Mouse (Mus musculus) granulocyte monocyte progenitor cell, adult 5-6 weeks (primary cell): Measurements from ENCODE around the gene Edn2. TPM values are rescaled to one million over a fixed set of nuclear protein-coding genes. Genes with fewer than 3 reads are reported as not detected.
A peak's percentile ranks its signal among the peaks of the same experiment; 100 is the strongest.

ENCODE experiments used
- ATAC-seq: replicated peaks from 2 replicates; pipeline ENCODE4 v1.8.0; 2016; ENCODE audit warnings: mild to moderate bottlenecking, moderate TSS enrichment, inconsistent platforms; ENCODE audit not compliant: poor library complexity, severe bottlenecking
- total RNA-seq, 2 experiments: library from RNA; stranded (forward) in 1 of 2; stranded (reverse) in 1 of 2; fragments of 200-712, 200-1000 nt in 1 of 2; fragments of >200 nt in 1 of 2; fragmentation: Nextera tagmentation in 1 of 2; gene quantifications; 2 replicates each; pipeline ENCODE4 v1.2.3; 2014 to 2017

Edn2 gene
- total RNA-seq, 2 experiments from 2014 or later = not detected

DNA sequence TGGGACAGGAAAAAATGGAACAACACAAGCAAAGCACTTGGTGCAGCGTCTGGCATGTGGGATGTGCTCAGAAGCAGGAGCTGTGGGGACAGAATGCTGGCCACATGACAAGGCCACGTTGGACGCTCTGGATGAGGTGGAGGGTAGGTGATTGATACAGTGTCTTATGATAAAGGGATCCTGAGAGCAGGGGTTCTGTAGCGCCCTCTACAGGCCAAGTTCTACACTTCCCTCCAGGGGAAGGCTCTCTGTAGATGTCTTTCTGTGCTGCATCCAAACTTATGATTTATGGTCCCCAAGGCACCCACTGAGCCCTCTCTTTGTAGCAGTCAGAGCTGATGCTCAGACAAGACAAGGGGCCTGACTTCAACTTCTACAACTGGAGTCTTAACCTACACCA lies 8.4 kb upstream of the Edn2 start:
- ATAC-seq = no peak

DNA sequence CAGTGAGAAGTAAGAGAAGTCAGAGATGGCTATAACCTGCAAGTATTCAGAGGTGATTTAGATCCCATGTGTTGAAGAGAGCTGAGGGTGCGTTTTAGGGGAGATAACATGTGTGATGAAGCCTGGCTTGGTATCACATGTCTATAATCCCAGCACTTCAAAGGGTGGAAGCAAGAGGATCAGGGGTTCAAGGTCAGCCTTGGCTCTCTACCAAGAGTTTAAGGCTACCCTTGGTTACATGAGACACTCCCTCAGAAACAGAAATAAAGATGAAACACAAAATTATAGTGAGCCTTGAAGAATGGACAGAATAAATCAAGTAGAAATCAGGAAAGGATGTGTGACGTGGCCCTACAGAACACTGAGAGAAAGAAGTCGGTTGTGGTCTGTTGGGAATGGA lies 7.3 kb upstream of the Edn2 start:
- ATAC-seq = no peak

GRCm38 (mm10) chr4:120158714-120159310 lies 2.2 kb upstream of the Edn2 start:
- ATAC-seq = no peak

GRCm38 (mm10) chr4:120162586-120162985 lies 1.6 kb downstream of the Edn2 start:
- no peak for ATAC-seq

GRCm38 (mm10) chr4:120163242-120163641 lies 2.2 kb downstream of the Edn2 start:
- no peak for ATAC-seq

GRCm38 (mm10) chr4:120164316-120164715 lies 3.3 kb downstream of the Edn2 start:
- no peak for ATAC-seq

DNA sequence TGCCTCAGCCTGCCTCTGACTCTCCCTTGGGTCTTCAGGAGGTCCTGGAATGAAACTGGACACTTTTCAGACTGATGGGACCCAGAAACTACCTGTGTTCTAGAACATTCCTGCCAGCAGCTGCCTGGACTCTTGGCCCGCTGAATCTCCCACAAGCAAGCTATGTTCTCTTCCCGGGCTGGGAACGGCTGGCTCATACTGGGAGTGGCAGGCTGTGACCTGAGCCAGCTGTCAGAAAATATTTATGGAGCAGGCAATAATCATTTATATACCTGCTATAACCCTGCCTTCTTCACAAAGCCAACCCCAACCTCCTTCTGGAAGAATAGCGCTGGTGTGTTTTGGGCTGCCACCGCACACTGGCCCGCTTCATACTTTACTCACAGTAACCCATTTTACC lies 6.8 kb downstream of the Edn2 start:
- no peak for ATAC-seq

- ATAC-seq = no peak
These were observed 7.3 kb downstream of the Edn2 start for GRCm38 (mm10) chr4:120168346-120168745.

DNA sequence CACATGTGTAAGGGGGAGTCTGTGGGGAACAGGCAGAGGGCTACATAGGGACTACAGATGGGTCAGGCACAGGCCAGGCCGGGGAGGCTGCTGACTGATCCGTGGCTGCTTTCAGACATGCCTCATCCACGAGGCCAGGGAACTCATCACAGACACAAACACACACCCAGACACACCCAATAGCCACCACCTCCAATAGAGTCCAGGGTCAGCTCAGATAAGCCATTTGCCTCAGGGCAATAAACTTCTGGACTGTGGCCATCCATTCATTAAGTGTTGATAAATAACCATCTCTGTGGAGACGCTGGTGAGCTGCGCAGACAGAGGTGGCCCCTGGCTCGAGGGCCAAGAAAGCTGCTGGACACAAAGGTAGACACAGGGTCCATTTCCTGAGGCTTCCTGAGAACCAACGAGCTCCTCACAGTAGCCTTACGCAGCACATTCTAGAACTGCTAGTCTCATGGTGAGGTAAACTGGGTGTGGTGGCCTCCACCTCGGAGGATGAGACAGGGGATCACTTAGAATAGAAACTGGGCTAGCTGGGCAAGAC lies 9.5 kb downstream of the Edn2 start:
- ATAC-seq = no peak

DNA sequence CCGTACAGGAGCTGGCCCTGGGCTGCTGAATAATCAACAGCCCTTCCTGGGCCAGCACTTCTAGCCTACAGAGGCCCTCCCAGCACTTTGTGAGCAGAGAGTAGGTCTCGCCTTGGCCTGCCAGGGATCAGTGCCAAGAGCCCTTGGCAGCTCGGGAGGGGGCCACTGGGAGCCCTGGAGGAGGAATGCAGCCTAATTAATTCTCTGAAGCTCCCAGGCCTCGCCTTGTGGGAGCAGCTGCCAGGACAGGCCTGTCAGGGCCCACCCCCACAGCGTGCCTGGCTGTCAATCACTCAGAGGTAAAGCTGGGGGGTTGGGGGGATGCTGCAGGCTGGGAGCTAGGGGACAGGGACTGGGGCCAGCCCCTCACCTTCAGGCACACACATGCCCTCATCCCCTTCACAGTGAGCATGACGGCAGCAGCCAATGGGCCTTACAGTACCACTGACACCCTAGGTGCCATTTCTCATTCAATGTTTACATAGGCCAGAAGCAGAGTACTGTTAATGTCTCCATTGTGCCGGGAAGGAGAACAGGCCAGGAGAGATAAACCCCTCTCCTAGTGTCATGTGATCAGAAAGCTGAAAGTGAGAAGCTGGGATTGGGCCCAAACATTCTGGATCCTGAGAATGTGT lies 11.2 kb downstream of the Edn2 start:
- no peak for ATAC-seq

DNA sequence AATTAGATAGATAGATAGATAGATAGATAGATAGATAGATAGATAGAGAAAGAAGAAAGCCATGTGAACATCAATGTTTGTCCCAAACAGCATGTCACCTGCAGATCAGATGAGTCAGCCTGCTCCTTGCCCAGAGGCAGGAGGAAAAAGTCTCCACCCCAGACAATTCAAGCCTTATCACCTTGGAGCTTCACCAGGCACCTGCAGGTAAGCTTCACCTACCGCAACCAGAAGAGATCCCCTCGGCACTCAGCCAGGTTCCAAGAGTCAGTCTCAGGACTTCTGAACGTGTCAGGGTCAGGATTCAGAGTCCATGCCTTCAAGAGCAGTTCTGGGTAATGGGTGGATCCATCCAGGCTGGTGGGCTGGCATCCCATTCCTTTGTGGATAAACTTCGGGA lies 18.1 kb downstream of the Edn2 start:
- no peak for ATAC-seq

DNA sequence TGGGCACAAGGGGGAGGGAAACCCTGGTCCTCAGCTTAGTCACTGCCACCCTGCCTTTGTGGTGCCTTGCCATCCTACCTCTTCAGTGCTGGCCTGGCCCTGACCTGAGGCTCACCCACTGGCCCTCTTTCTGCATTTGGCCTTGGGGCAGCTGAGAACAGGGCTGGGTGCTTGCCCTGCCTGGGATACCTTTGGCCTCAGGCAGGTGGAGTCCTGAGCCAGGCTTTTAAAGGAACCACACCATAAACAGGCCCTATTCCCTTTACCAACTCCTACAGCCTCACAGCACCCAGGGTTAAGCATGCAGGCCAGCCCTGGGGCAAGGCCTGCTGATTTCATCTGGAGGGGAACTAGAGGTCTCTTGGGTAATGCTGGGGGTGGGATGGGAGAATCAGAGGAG lies 19.5 kb downstream of the Edn2 start:
- ATAC-seq = no peak

DNA sequence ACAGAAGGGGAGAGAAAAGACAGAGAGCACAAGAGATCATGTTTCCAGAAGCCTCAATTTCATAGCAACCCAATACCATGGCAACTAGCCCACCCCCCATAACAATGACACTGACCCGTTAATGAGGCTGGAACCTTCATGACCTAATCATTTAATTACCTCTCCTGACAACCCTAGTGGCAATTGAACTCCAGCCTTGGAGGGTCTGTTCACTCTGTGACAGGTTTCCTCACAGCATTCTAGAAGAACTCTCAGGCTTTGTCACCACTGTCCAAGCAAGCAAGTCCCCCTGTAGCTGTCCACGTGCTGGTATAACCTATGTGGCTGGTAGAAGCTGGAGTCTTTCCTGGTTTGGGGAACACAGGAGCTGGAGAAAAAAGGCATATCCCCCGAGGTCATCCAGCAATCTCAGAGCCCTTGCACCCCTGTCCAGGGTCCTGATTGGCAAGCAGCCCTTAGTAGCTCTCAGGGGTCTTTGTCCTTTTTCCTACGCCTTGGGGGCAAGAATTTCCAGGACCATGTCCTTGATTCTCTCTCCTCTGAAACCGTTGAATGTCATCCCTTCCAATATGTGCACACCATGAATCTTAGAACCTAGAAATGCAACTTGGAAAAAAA lies 23.5 kb downstream of the Edn2 start:
- ATAC-seq = no peak

GRCm38 (mm10) chr4:120186441-120186840 lies 25.4 kb downstream of the Edn2 start:
- ATAC-seq = no peak

DNA sequence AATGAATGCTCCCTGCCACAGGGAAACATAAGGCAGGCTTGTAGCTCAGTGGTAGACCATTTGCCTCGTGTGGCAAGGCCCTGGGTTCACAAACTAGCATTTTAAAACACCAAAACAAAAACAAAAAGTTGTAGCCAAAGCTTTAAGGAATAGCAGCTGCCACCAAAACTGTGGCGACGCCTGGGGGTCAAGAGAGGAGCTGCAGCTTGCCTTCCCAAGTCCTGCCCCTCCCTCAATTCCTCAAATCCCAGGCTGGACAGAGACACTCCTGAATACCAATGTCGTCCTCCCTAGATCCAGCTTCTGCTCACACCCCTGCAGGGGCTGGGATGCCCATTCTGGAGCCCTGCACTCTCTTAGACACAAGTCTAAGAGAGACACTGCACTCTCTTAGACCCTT lies 25.9 kb downstream of the Edn2 start:
- no peak for ATAC-seq

DNA sequence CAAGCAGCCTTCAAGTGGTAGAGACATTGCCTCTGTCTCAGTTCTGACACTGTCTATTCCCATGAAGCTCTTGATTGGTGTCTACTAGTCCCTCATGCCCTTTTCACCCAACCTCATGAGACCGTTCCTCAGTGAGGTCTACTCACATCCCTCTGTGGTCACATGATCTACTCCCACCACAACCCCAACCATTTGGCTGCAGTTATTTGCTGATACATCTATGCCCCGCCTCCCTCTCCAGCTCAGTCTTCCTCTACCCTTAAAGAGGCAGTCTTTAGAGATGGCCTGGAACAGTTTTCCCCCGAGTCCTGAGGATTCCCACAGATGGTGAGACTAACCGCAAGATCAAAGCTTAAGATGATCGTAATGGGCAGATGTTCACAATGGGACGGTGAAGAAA lies 27.2 kb downstream of the Edn2 start:
- ATAC-seq = peak; percentile 60

DNA sequence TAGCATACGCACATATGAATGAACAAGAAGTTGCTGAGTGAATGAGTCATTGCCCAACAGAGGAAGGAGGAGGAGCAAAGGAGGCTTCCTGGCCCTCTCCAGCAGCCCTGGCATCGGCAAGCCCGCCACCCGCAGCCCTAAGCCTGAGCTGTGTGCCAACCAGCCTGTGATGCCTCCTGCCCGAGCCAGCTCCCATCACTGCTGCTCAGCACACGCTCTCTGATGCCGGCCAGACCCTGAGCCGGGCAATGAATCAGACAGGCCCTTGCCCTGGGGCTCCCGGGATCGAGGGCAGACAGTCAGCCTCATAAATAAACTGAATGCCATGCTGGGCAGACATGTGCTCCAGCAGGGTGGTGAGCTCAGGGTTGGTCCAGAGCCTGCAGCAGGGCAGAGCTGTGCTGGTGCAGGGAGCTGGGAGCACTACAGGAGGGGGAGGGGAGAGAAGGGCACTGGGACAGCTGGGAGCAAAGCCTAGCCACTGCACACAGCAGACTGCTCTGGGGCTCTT lies 27.7 kb downstream of the Edn2 start:
- ATAC-seq = peak; percentile 89

- ATAC-seq = no peak
These were observed 28.9 kb downstream of the Edn2 start for GRCm38 (mm10) chr4:120189941-120190340.

- no peak for ATAC-seq
These were observed 31.0 kb downstream of the Edn2 start for GRCm38 (mm10) chr4:120191987-120192386.

- no peak for ATAC-seq
These were observed 33.0 kb downstream of the Edn2 start for GRCm38 (mm10) chr4:120194026-120194425.

- ATAC-seq = no peak
These were observed 34.0 kb downstream of the Edn2 start for GRCm38 (mm10) chr4:120194965-120195364.
